Mouse (Mus musculus) hindbrain, embryonic 10.5 days (tissue): ENCODE data around the gene Plek2. TPM values are rescaled to one million over a fixed set of nuclear protein-coding genes. Genes with fewer than 3 reads are reported as not detected.

Source experiments
- DNase-seq: peaks from one replicate; pipeline ENCODE4 v3.0.0-alpha.2; 2017; ENCODE audit warnings: low spot score
- H3K27ac ChIP-seq: fragments of 300-500 bp; sonication (generic); 2 replicates; pipeline ENCODE4 v1.5.1; 2016; ENCODE audit warnings: mild to moderate bottlenecking, moderate library complexity
- H3K27me3 ChIP-seq: fragments of 300-500 bp; sonication (generic); 2 replicates; pipeline ENCODE4 v1.6.1; 2016; ENCODE audit warnings: mild to moderate bottlenecking; ENCODE audit not compliant: poor library complexity, insufficient read depth, severe bottlenecking
- H3K36me3 ChIP-seq: fragments of 300-500 bp; sonication (generic); 2 replicates; pipeline ENCODE4 v1.6.1; 2016; ENCODE audit warnings: mild to moderate bottlenecking, moderate library complexity
- H3K4me1 ChIP-seq: fragments of 300-500 bp; sonication (generic); replicated peaks from 2 replicates; pipeline ENCODE4 v1.6.1; 2016; ENCODE audit warnings: mild to moderate bottlenecking
- H3K4me3 ChIP-seq: fragments of 300-500 bp; sonication (generic); 2 replicates; pipeline ENCODE4 v1.5.1; 2016; ENCODE audit warnings: mild to moderate bottlenecking, moderate library complexity
- H3K9me3 ChIP-seq: fragments of 300-500 bp; sonication (generic); 2 replicates; pipeline ENCODE4 v1.6.1; 2016; ENCODE audit warnings: mild to moderate bottlenecking, moderate library complexity
- WGBS: fragments of 180-500 bp; shearing (Covaris S2); methylation state at CpG from one replicate; pipeline ENCODE4 v1.1.7; 2016; 5-methylcytosine and 5-hydroxymethylcytosine counted together
- polyA plus RNA-seq: library from polyadenylated mRNA; unstranded; fragments of >200 nt; fragmentation: Nextera tagmentation; extraction: Ambion mirVana; gene quantifications from 2 replicates; pipeline ENCODE4 v1.2.1, GENCODE M21; 2016

Gene Plek2
- polyA plus RNA-seq, 1 experiment from 2014 or later: 1.9 TPM

DNA sequence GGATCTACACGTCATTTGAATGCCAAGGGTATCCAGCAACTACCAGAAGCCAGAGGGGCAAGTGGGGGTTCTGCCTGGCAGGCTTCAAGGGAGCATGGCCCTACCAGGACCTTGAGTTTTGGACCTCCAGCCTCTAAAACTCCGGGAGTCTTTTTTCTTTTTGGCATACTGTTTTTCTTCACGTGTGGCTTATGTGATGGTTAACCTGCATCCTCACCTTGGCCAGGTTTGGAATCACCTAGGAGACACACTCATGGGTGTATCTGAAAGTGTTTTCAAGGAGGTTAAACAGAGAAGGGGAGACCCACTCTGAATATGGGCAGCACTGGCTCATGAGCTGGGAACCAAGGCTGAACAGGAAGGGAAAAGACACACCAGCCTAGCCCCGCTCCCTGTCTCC, 3.5 kb downstream of the Plek2 start:
- no peak overlapping the region for H3K27ac ChIP-seq
- 87% methylated on average over 4 of the region's 4 CpGs for WGBS
- peaks cover 6% of the 10 kb centered on the region for H3K4me1 ChIP-seq
- no peaks in the 10 kb centered on the region for H3K36me3 ChIP-seq
- H3K27me3 ChIP-seq: peaks cover 33% of the 10 kb centered on the region
- H3K4me3 ChIP-seq: no peak overlapping the region
- H3K9me3 ChIP-seq: no peaks in the 10 kb centered on the region
- DNase-seq: no peak

DNA sequence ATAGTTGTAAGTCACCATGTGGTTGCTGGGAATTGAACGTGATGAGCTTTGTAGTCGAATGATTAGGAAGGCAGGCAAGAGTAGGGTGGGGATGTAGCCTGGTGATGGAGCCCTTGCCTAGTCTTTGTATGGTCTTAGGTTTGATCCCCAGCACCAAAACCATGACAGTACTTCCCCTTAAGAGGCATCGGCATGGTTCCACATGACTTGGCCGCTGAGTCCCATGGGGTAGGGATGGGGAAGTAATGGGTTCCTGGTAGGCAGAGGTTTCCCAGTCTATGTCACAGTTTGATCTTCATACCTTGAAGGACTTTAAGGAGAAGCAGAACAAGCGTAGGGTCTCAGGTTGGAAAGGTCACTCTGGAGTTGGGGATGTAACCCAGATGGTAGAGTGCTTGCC, 5.3 kb downstream of the Plek2 start:
- Histone ChIP-seq H3K27me3 (peaks cover 15% of the 10 kb centered on the region), H3K9me3 (no peaks in the 10 kb centered on the region)
- WGBS: 88% methylated on average over 5 of the region's 5 CpGs

DNA sequence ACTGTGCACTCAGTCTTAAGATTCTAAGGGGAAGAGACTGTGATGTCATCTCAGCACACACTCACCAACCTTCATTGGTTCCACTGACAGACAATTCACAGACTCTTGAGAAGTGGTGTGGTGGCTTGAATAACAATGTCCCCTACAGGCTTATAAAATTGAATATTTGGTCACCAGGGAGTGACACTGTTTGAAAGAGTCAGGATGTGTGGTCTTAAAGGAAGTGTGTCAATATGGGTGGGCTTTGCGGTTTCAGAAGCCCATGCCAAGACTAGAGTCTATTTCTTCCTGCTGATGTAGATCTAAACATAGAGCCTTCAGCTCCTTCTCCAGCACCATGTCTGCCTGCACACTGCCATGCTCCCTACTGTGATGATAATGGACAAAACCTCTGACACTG, 8.9 kb downstream of the Plek2 start:
- Histone ChIP-seq H3K27ac (no peak overlapping the region), H3K9me3 (no peaks in the 10 kb centered on the region), H3K36me3 (no peaks in the 10 kb centered on the region), H3K4me1 (no peaks in the 10 kb centered on the region), H3K4me3 (no peak overlapping the region), H3K27me3 (no peaks in the 10 kb centered on the region)
- DNase-seq: no peak
- WGBS: 100% methylated on average over 1 of the region's 1 CpGs

More for the DNA sequence above, 5.3 kb downstream of the Plek2 start:
- no peaks in the 10 kb centered on the region for H3K36me3 ChIP-seq
- no peak overlapping the region for H3K27ac ChIP-seq
- no peak overlapping the region for H3K4me3 ChIP-seq
- DNase-seq: no peak
- peaks cover under 1% of the 10 kb centered on the region; the same call in 1 of the 2 replicates for H3K4me1 ChIP-seq

DNA sequence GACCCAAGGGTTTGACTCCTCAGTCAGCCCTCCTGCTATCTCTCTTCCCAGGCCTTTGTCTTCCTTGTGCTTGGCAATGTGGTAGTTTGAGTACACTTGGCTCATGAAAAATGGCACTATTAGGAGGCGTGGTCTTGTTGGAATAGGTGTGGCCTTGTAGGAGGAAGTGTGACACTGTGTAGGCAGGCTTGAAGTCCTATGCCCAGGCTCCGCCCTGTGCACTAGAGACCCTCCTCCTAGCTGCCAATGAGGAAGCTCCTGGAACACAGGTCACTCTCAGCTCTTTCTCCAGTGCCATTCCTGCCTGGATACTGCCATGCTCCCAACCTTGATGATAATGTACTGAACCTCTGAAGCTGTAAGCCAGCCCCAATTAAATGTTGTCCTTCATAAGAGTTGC, 15.6 kb downstream of the Plek2 start:
- 89% methylated on average over 2 of the region's 2 CpGs for WGBS
- no peaks in the 10 kb centered on the region for H3K27me3 ChIP-seq
- peaks cover 5% of the 10 kb centered on the region; the same call in 1 of the 2 replicates for H3K9me3 ChIP-seq
- H3K4me1 ChIP-seq: no peaks in the 10 kb centered on the region
- peaks cover 26% of the 10 kb centered on the region for H3K36me3 ChIP-seq
- no peak overlapping the region for H3K27ac ChIP-seq
- no peak for DNase-seq
- no peak overlapping the region for H3K4me3 ChIP-seq

DNA sequence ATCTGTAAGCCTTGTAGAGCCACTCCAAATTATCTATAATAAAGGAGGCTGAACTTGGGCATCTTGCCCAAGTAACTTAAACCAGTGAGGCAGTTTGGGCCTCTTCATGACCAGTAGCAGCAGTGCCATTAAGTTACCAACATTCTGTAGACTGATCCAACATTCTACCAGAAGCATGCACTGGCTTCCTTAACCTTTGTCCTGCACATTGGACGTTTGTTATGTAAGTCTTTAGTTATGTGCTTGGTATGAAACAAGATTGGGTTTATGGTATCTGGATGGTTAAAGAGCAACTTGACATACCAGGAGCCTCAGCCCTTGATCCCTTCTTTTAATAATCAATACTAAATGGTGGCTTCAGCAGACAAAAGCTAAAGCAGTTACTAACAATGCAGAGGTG, 16.7 kb downstream of the Plek2 start:
- peaks cover 37% of the 10 kb centered on the region for H3K36me3 ChIP-seq
- H3K4me3 ChIP-seq: no peak overlapping the region
- H3K27ac ChIP-seq: no peak overlapping the region
- DNase-seq: no peak
- H3K9me3 ChIP-seq: peaks cover 5% of the 10 kb centered on the region; the same call in 1 of the 2 replicates
- no peaks in the 10 kb centered on the region for H3K4me1 ChIP-seq
- WGBS: 76% methylated on average over 1 of the region's 1 CpGs
- H3K27me3 ChIP-seq: no peaks in the 10 kb centered on the region

DNA sequence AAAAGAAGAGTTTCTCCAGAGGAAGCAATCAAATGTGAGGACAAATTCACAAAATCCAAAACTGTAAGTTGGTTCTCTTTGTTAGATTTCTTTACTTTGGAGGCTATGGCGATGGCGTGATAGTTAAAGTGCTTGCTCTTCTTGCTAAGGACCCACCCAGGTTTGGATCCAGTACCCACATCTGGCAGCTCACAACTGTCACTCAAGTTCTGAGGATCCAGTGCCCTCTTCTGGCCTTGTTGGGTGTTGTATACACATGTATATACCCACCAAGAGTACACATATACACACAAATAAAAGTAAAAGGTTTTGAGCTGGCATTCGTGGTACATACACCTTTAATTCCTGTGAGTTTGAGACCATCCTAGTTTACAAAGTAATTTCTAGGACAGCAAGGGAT, 32.2 kb downstream of the Plek2 start:
- 97% methylated on average over 3 of the region's 3 CpGs for WGBS

DNA sequence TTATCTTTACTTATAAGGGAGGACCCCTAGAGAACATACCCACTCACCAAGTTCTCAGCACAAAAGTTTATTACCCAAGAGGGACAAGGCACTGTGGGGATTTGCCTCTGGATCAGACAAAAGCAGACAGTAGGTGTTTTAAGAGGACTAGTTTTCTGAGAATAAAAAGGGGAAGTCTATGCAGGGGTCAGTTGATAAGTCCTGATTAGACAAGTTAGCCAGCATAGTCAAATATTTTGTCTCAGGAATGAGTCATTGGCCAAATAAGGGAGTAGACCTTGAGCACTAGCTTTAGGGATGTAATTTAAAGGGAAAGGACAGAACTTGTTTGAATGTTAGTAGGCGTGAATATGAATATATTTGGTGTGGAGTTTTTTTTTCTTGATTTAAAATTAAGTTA, 38.6 kb downstream of the Plek2 start:
- DNase-seq: no peak
- H3K4me3 ChIP-seq: no peak overlapping the region
- WGBS: 93% methylated on average over 1 of the region's 1 CpGs
- H3K27ac ChIP-seq: no peak overlapping the region
- H3K36me3 ChIP-seq: peaks cover 83% of the 10 kb centered on the region
- H3K27me3 ChIP-seq: no peaks in the 10 kb centered on the region
- no peaks in the 10 kb centered on the region for H3K9me3 ChIP-seq
- H3K4me1 ChIP-seq: peaks cover 9% of the 10 kb centered on the region

More for the DNA sequence above, 32.2 kb downstream of the Plek2 start:
- no peak for DNase-seq
- no peaks in the 10 kb centered on the region for H3K27me3 ChIP-seq
- no peak overlapping the region for H3K27ac ChIP-seq
- no peaks in the 10 kb centered on the region for H3K9me3 ChIP-seq
- H3K4me3 ChIP-seq: no peak overlapping the region
- H3K4me1 ChIP-seq: no peaks in the 10 kb centered on the region
- H3K36me3 ChIP-seq: peaks cover 99% of the 10 kb centered on the region

DNA sequence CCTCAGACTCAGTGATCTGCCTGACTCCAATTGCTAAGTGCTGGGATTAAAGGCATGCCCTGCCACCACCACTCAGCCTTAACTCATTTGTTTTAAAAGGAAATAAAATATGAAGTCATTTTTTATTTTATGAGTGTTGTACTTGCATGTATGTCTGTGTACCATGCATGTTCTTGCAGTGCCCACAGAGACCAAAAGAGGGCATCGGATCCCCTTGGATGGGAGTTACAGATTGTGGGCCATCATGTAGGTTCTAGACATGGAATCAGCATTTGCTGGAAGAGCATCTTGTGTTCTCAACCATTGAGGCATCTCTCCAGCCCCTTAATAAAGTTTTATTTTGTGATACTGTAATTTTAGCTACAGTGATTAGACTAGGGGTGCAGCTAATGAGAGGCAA, 41.3 kb downstream of the Plek2 start:
- no peak for DNase-seq
- Histone ChIP-seq H3K27me3 (no peaks in the 10 kb centered on the region), H3K4me3 (no peak overlapping the region), H3K9me3 (no peaks in the 10 kb centered on the region), H3K36me3 (peaks cover 57% of the 10 kb centered on the region), H3K27ac (no peak overlapping the region), H3K4me1 (peaks cover 18% of the 10 kb centered on the region)
- WGBS: 89% methylated on average over 1 of the region's 1 CpGs

DNA sequence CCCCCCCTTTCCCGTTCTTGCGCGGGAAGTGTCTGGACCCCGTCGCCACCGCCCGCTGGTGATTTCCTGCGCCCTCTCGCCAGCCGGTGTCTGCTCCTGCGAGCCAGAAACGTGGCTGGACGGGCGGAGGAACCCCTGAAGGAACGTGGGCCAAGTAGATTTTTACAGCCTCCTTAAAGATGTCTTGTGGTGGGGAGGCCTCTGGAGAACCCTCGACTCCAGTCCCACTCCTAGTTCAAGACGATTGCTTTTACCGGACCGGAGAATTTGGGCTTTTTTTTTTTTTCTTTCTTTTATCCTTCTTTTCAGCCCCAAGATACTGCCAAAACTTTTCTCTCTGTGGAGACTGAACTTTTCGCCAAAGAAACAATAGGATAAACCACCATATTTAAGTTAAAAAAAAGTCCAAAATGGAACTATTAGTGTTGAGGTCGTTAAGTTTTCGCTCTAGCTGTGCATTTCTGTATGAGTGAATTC, 44.5 kb downstream of the Plek2 start:
- Histone ChIP-seq H3K27me3 (no peaks in the 10 kb centered on the region), H3K27ac (peak overlapping the region; percentile 94), H3K36me3 (peaks cover 26% of the 10 kb centered on the region), H3K4me3 (peak overlapping the region; percentile 86), H3K9me3 (no peaks in the 10 kb centered on the region), H3K4me1 (peaks cover 30% of the 10 kb centered on the region)
- WGBS: under 1% methylated on average over 22 of the region's 22 CpGs
- no peak for DNase-seq

DNA sequence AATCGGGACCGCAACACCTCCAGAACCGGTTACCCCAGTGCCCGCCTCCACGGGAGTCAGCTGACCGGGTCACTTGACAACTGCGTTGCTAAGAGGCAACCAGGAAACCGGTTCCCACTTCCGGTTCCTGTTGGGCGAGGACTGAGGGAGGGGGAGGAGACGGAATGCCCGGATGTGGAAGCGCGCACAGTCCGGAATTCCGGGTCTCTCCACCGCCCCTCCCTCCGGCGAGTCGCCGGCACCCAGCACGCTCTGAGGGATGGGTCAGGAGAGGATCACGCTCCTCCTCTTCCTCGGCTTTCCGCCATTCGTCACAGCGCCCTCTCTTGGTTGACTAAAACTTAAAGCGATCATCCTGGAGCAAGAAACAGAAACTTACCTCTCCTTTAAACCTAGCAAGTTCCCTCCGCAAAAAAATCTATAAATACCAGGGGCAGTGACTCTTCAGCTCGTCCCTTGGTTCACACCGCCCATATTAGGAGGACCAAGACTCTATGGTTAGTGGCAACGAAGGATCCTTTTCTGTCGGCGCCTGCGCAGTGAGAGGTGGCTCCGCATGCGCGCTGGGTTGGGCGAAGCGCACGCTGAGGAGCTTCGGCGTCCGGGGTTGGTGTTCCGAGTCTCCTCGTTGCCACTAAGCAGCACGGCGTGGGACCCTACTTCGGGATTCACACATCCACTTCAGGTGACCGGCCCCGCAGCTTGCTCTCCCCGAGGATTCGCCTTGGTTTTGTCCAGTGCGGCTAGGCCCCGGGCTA, 45.1 kb downstream of the Plek2 start, which contains the start of the genes Atp6v1d and Eif2s1:
Atp6v1d (minus strand) TSS at position 143 of the 758 bp plus-strand sequence.
Eif2s1 (plus strand) TSS at position 324 of the 758 bp plus-strand sequence.
- Histone ChIP-seq H3K4me3 (peak within 1 kb of the TSS; percentile 86), H3K27me3 (no peaks in the 10 kb centered on the region), H3K4me1 (peaks cover 30% of the 10 kb centered on the region), H3K27ac (peak within 1 kb of the TSS; percentile 94), H3K9me3 (no peaks in the 10 kb centered on the region), H3K36me3 (peaks cover 20% of the 10 kb centered on the region)
- peak; percentile 99 for DNase-seq
- under 1% methylated on average over 55 of the region's 55 CpGs for WGBS

DNA sequence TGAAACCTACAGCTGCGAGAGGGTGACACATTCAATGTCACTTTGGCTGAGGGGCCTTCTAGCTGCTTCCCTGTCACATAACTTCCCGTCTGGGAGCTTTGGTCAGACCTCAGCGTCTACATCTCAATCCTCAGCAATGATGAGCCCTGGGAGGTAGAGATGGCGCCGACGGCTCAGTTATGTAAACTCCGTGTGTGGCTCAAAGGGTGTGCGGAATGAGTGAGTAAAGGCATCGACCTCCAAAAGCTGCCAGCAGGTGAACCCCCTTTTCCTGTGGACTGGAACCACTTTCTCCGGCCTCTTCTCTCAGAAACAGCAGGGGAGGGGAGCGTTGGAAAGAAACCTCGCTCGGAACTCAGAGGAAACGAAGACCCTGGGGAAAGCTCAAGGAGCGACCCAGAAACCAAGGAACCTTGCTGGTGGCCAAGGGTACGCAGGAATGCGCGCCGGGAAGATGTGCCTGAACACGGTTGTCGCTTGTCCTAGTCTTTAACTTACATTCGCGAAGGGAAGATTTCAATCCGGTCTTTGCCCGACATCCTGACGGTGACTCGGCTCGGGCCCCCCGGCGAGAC, 45.8 kb downstream of the Plek2 start:
- H3K4me3 ChIP-seq: peak overlapping the region; percentile 86
- H3K4me1 ChIP-seq: peaks cover 30% of the 10 kb centered on the region
- H3K9me3 ChIP-seq: no peaks in the 10 kb centered on the region
- DNase-seq: no peak
- peak overlapping the region; percentile 94 for H3K27ac ChIP-seq
- H3K36me3 ChIP-seq: peaks cover 24% of the 10 kb centered on the region
- H3K27me3 ChIP-seq: no peaks in the 10 kb centered on the region
- 1% methylated on average over 30 of the region's 30 CpGs for WGBS

DNA sequence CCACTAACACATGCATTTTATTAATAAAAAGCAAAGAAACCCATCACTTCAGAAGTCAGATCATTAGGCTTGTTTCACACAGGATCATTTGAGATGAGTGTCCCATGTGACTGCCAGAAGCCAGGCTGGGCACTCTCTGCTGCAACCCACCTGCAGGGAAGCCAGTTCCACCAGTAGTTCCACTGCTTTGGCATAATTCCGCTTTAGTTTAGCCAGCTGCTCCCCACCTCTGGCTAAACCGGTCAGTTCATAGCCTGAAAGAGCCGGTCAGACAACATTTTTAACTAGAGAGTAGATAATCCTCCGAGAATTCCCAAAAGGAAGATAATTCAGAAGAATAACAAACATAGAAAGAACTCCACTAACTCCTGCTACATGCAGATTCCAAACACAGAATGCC, 58.5 kb downstream of the Plek2 start:
- DNase-seq: no peak
- Histone ChIP-seq H3K9me3 (no peaks in the 10 kb centered on the region), H3K4me1 (no peaks in the 10 kb centered on the region), H3K27ac (no peak overlapping the region), H3K4me3 (no peak overlapping the region), H3K36me3 (peaks cover 75% of the 10 kb centered on the region), H3K27me3 (no peaks in the 10 kb centered on the region)
- WGBS: 89% methylated on average over 4 of the region's 4 CpGs

DNA sequence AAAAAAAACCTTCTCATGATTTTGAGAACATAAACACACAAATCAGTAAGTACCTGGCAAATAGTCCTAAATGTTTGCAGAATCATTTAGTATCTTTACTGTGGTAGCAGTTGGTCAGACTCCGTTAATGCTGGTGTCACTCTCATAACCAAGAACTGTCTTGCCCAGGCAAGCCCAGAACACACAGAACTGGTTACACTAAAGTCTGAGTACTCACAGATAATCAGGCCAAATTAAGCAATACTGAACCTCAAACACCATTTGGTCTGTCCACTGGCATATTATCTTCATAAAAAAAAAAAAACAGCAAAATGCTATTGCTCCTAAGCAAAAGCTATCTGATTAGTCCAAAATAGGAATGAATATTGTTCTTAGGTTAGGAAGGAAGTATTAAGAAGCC, 64.3 kb downstream of the Plek2 start:
- DNase-seq: no peak
- WGBS: 91% methylated on average over 1 of the region's 1 CpGs
- no peak overlapping the region for H3K4me3 ChIP-seq
- no peak overlapping the region for H3K27ac ChIP-seq
- H3K36me3 ChIP-seq: peaks cover 94% of the 10 kb centered on the region
- H3K9me3 ChIP-seq: no peaks in the 10 kb centered on the region
- H3K27me3 ChIP-seq: no peaks in the 10 kb centered on the region
- no peaks in the 10 kb centered on the region for H3K4me1 ChIP-seq
